Comparison of ENCODE assay signal across 17 mouse cellular contexts in the genomic region with DNA sequence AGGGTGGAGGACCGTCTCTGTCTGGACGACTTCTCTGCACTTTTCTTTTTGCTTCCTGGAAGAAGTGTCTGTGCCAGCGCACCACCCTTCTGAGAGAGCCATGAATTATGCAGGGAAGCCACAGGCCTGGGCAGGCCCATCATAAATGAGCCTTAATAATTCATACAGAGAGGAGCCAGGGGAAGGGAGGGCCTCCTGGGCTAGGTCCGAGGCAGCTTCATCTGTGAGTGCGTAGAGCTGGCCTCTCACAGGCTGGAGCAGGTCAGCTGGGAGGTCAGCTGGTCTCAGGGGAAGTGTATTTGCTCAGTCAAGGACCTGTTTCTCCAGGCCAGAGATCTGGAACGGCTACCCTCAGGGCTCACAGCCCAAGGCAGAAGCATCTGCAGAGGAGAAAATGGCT. TPM values are rescaled to one million over a fixed set of nuclear protein-coding genes. Genes with fewer than 3 reads are reported as not detected.
DNase-seq lines count a peak whose midpoint lies in the region; ATAC-seq and TF ChIP-seq lines count a peak whose summit lies in the region.
"Had no signal": no experiment of that assay in that cellular context is flagged by ENCODE, and none has a peak within 500 bp of the region (broad histone marks: within the 10 kb centered on the region; RNA-seq: fewer than 3 reads in every experiment).

No protein-coding gene starts in this region.

- no peak overlapping the region for H3K27ac ChIP-seq in embryonic facial prominence, embryonic 14.5 days (replicated peaks; ENCODE audit: low read depth, low read length)
- H3K27ac ChIP-seq in embryonic facial prominence, embryonic 10.5 days (replicated peaks) = no peak overlapping the region
- H3K27ac ChIP-seq in CH12.LX (ENCODE audit: insufficient read depth, low read depth) = no peak overlapping the region
- peak overlapping the region; percentile 52; the same call in 1 of the 2 replicates for H3K27ac ChIP-seq in hindbrain, embryonic 12.5 days
- no peak overlapping the region for H3K27ac ChIP-seq in midbrain, embryonic 16.5 days (ENCODE audit: low read length)
- H3K27ac ChIP-seq: embryonic facial prominence, embryonic 12.5 days; forebrain, embryonic 15.5 days had no signal

- in situ Hi-C loops in CH12.LX (cut with MboI; ENCODE audit: low pct_ligation_motif_present, low pct_unique_long_range_greater_than_20kb, low sequenced_read_pairs) = no loop called here

- H3K9ac ChIP-seq in embryonic facial prominence, embryonic 14.5 days (ENCODE audit: low read depth, low read length) = no peak overlapping the region
- no peak overlapping the region for H3K9ac ChIP-seq in CH12.LX (ENCODE audit: insufficient read depth, low read depth)
- H3K9ac ChIP-seq in hindbrain, embryonic 12.5 days = no peak overlapping the region
- no peak overlapping the region for H3K9ac ChIP-seq in midbrain, embryonic 16.5 days (ENCODE audit: low read depth, low read length)
- H3K9ac ChIP-seq: embryonic facial prominence, embryonic 12.5 days; forebrain, embryonic 15.5 days had no signal

- no peaks in the 10 kb centered on the region for H3K36me3 ChIP-seq in embryonic facial prominence, embryonic 14.5 days (ENCODE audit: control insufficient read depth, insufficient read depth, low read length)
- no peaks in the 10 kb centered on the region for H3K36me3 ChIP-seq in embryonic facial prominence, embryonic 10.5 days (replicated peaks)
- H3K36me3 ChIP-seq in CH12.LX (replicated peaks in 1 of 2; ENCODE audit: control insufficient read depth in 1 of 2, insufficient read depth in 1 of 2, low read length in 1 of 2) = no peaks in the 10 kb centered on the region
- H3K36me3 ChIP-seq in hindbrain, embryonic 12.5 days = no peaks in the 10 kb centered on the region
- H3K36me3 ChIP-seq in midbrain, embryonic 16.5 days (ENCODE audit: control insufficient read depth, insufficient read depth, low read length) = no peaks in the 10 kb centered on the region
- H3K36me3 ChIP-seq: embryonic facial prominence, embryonic 12.5 days; forebrain, embryonic 15.5 days had no signal

- H3K9me3 ChIP-seq in embryonic facial prominence, embryonic 14.5 days (ENCODE audit: control insufficient read depth, low read length) = no peaks in the 10 kb centered on the region
- no peaks in the 10 kb centered on the region for H3K9me3 ChIP-seq in embryonic facial prominence, embryonic 10.5 days
- no peaks in the 10 kb centered on the region for H3K9me3 ChIP-seq in CH12.LX (replicated peaks; ENCODE audit: low read length)
- H3K9me3 ChIP-seq in hindbrain, embryonic 12.5 days (replicated peaks) = no peaks in the 10 kb centered on the region
- H3K9me3 ChIP-seq in midbrain, embryonic 16.5 days (replicated peaks; ENCODE audit: control insufficient read depth, low read length, poor library complexity, severe bottlenecking) = no peaks in the 10 kb centered on the region
- H3K9me3 ChIP-seq: embryonic facial prominence, embryonic 12.5 days; forebrain, embryonic 15.5 days had no signal

- H3K4me1 ChIP-seq in embryonic facial prominence, embryonic 14.5 days (ENCODE audit: control insufficient read depth, insufficient read depth, low read length) = no peaks in the 10 kb centered on the region
- peaks cover 7% of the 10 kb centered on the region; the same call in 1 of the 2 replicates for H3K4me1 ChIP-seq in embryonic facial prominence, embryonic 10.5 days
- no peaks in the 10 kb centered on the region for H3K4me1 ChIP-seq in CH12.LX (ENCODE audit: control insufficient read depth in 1 of 2, insufficient read depth in 2 of 2)
- H3K4me1 ChIP-seq in hindbrain, embryonic 12.5 days = peaks cover 13% of the 10 kb centered on the region
- peaks cover 16% of the 10 kb centered on the region; the same call in 1 of the 2 replicates for H3K4me1 ChIP-seq in midbrain, embryonic 16.5 days (ENCODE audit: control insufficient read depth, insufficient read depth, low read length)

- TF ChIP-seq RAD21 in CH12.LX (IDR thresholded peaks at IDR 0.05; ENCODE audit: low read depth, low read length) = no peak

- dilution Hi-C loops in CH12.LX (cut with MboI; ENCODE audit: extremely low pct_ligation_motif_present, extremely low pct_unique_long_range_greater_than_20kb, low sequenced_read_pairs) = no loop called here

- no peak for TF ChIP-seq POLR2A in CH12.LX (IDR thresholded peaks at IDR 0.05; ENCODE audit: low read depth, low read length)

- no peak for TF ChIP-seq CTCF in CH12.LX (conservative IDR thresholded peaks at IDR 0.05 in 1 of 2, IDR thresholded peaks at IDR 0.05 in 1 of 2; ENCODE audit: low read depth in 2 of 2, low read length in 2 of 2)

- H3K4me3 ChIP-seq in embryonic facial prominence, embryonic 14.5 days (ENCODE audit: low read depth, low read length) = no peak overlapping the region
- H3K4me3 ChIP-seq in embryonic facial prominence, embryonic 10.5 days = no peak overlapping the region
- no peak overlapping the region for H3K4me3 ChIP-seq in CH12.LX (replicated peaks in 1 of 3; ENCODE audit: low read depth in 2 of 3, low read length in 2 of 3, poor library complexity in 1 of 3)
- H3K4me3 ChIP-seq in hindbrain, embryonic 12.5 days = no peak overlapping the region
- H3K4me3 ChIP-seq in midbrain, embryonic 16.5 days (ENCODE audit: low read depth, low read length) = no peak overlapping the region
- H3K4me3 ChIP-seq: embryonic facial prominence, embryonic 12.5 days; forebrain, embryonic 15.5 days had no signal

- peak; percentile 57 for ATAC-seq in embryonic facial prominence, embryonic 14.5 days (ENCODE audit: low read depth)
- peak; percentile 35; the same call in 1 of the 2 replicates for ATAC-seq in hindbrain, embryonic 12.5 days (ENCODE audit: low FRiP score)
- peak; percentile 72 for ATAC-seq in midbrain, embryonic 16.5 days
- no peak for ATAC-seq in inflammation-experienced regulatory T-cells, adult 6 months
- ATAC-seq: forebrain, embryonic 15.5 days had no signal

- H3K4me2 ChIP-seq in embryonic facial prominence, embryonic 14.5 days (ENCODE audit: low read depth, low read length) = no peak overlapping the region
- no peak overlapping the region for H3K4me2 ChIP-seq in CH12.LX (ENCODE audit: insufficient read depth, low read depth, poor library complexity, severe bottlenecking)
- H3K4me2 ChIP-seq in hindbrain, embryonic 12.5 days (replicated peaks) = no peak overlapping the region
- no peak overlapping the region for H3K4me2 ChIP-seq in midbrain, embryonic 16.5 days (ENCODE audit: low read length)
- H3K4me2 ChIP-seq: embryonic facial prominence, embryonic 12.5 days; forebrain, embryonic 15.5 days had no signal

- H3K79me2 ChIP-seq in CH12.LX (replicated peaks; ENCODE audit: control insufficient read depth, extremely low read depth, insufficient read depth, poor library complexity, severe bottlenecking) = no peaks in the 10 kb centered on the region

- no peaks in the 10 kb centered on the region for H3K27me3 ChIP-seq in embryonic facial prominence, embryonic 14.5 days (replicated peaks; ENCODE audit: control insufficient read depth, insufficient read depth, low read length)
- peaks cover 14% of the 10 kb centered on the region; the same call in 1 of the 2 replicates for H3K27me3 ChIP-seq in embryonic facial prominence, embryonic 10.5 days (replicated peaks; ENCODE audit: low read depth, poor library complexity, severe bottlenecking)
- peaks cover 97% of the 10 kb centered on the region for H3K27me3 ChIP-seq in CH12.LX (replicated peaks)
- 0 out of 2 replicates have a peak, but pooled peaks cover 3% of the 10 kb centered on the region for H3K27me3 ChIP-seq in hindbrain, embryonic 12.5 days
- no peaks in the 10 kb centered on the region for H3K27me3 ChIP-seq in midbrain, embryonic 16.5 days (ENCODE audit: control insufficient read depth, insufficient read depth, low read depth, low read length)
- H3K27me3 ChIP-seq: embryonic facial prominence, embryonic 12.5 days; forebrain, embryonic 15.5 days had no signal

- 58% methylated on average over 6 of the region's 6 CpGs for whole genome bisulfite sequencing in embryonic facial prominence, embryonic 14.5 days
- WGBS in embryonic facial prominence, embryonic 10.5 days = 65% methylated on average over 6 of the region's 6 CpGs
- 56% methylated on average over 6 of the region's 6 CpGs for WGBS in hindbrain, embryonic 12.5 days
- 38% methylated on average over 6 of the region's 6 CpGs for WGBS in midbrain, embryonic 16.5 days

- DNase-seq in embryonic facial prominence, embryonic 14.5 days (ENCODE audit: low spot score) = no peak
- DNase-seq in embryonic facial prominence, embryonic 10.5 days (ENCODE audit: low spot score) = no peak
- DNase-seq in CH12.LX (ENCODE audit: extremely low read depth) = no peak
- no peak for DNase-seq in right cerebral cortex, adult 2 months (ENCODE audit: low spot score in 2 of 2)
- no peak for DNase-seq in lung, postnatal 14 days
- DNase-seq: cerebellum, adult 9-11 months; heart, adult 18-20 months; kidney, adult 9 months; layer of hippocampus, postnatal 36 days; liver; lung, postnatal 10 days; thymus, postnatal 25 days had no signal

- TF ChIP-seq EP300 in CH12.LX (IDR thresholded peaks at IDR 0.05; ENCODE audit: low read length) = no peak

TF ChIP-seq in CH12.LX, 34 proteins besides CTCF, POLR2A, EP300 and RAD21:
- peak; percentile 18 for TF ChIP-seq USF1 (IDR thresholded peaks at IDR 0.05; ENCODE audit: low read depth, low read length)
- TF ChIP-seq ZC3H11A (IDR thresholded peaks at IDR 0.05; ENCODE audit: low read depth, low read length) = no peak
- TF ChIP-seq NRF1 (IDR thresholded peaks at IDR 0.05; ENCODE audit: low read depth, low read length) = no peak
TF ChIP-seq in CH12.LX: peak in this region for 1.

RNA-seq across cellular contexts. Expression of gene Cacna2d2, which starts 17.7 kb away (rescaled TPM):
- polyA plus RNA-seq in embryonic facial prominence, embryonic 14.5 days (2014; fragmentation: Nextera tagmentation; extraction: Ambion mirVana) = 0.88 and 0.93 TPM in 2 replicates
- polyA plus RNA-seq in embryonic facial prominence, embryonic 10.5 days (2016; fragmentation: Nextera tagmentation; extraction: Ambion mirVana) = 0.45 and 0.50 TPM in 2 replicates
- total RNA-seq in CH12.LX (2012; rRNA removed) (0.04 TPM in 1 of 2 replicates, not detected in the other), CH12.LX (2014; rRNA removed) (not detected in 2 replicates)
- not detected in 2 replicates for polyA plus RNA-seq in CH12.LX (2012; ENCODE audit: insufficient read length, low read depth)
- 4.6 and 4.7 TPM in 2 replicates for polyA plus RNA-seq in hindbrain, embryonic 12.5 days (2016; fragmentation: Nextera tagmentation; extraction: Ambion mirVana)
- polyA plus RNA-seq in midbrain, embryonic 16.5 days (2015; fragmentation: Nextera tagmentation; extraction: Ambion mirVana) = 9.1 and 9.3 TPM in 2 replicates
- under 1 TPM in 2 of 3 experiments, not detected in 1; 0.19 to 0.44 TPM for polyA plus RNA-seq in inflammation-experienced regulatory T-cells, adult 6 months (2017; shearing (Covaris generic))
